Mouse (Mus musculus): ENCODE data around the gene B4gat1.

B4gat1 gene

GRCm38 (mm10) chr19:5032686-5033085 is 5.9 kb upstream of the B4gat1 start:
- no peak for DNase-seq (ENCODE audit: low read depth, low spot score)

- DNase-seq (ENCODE audit: low read depth, low spot score): no peak
Observed at GRCm38 (mm10) chr19:5036577-5036976, 2.0 kb upstream of the B4gat1 start.

- DNase-seq (ENCODE audit: low read depth, low spot score): peak; percentile 91
Observed at GRCm38 (mm10) chr19:5037678-5038571, 701 bp upstream of the B4gat1 start.

- no peak for DNase-seq (ENCODE audit: low read depth, low spot score)
Observed at GRCm38 (mm10) chr19:5039301-5040114, 882 bp downstream of the B4gat1 start.

GRCm38 (mm10) chr19:5040862-5041523 is 2.4 kb downstream of the B4gat1 start, which contains the start of gene Brms1:
Gene Brms1, plus strand, starts transcription at chr19:5041354.
- DNase-seq (ENCODE audit: low read depth, low spot score): peak; percentile 96

GRCm38 (mm10) chr19:5041588-5041987 is 3.0 kb downstream of the B4gat1 start:
- no peak for DNase-seq (ENCODE audit: low read depth, low spot score)

- no peak for DNase-seq (ENCODE audit: low read depth, low spot score)
Observed at GRCm38 (mm10) chr19:5045531-5045930, 6.9 kb downstream of the B4gat1 start.

- no peak for DNase-seq (ENCODE audit: low read depth, low spot score)
Observed at GRCm38 (mm10) chr19:5048138-5049056, 9.8 kb downstream of the B4gat1 start.

- DNase-seq (ENCODE audit: low read depth, low spot score): no peak
Observed at GRCm38 (mm10) chr19:5049325-5049724, 10.7 kb downstream of the B4gat1 start.

GRCm38 (mm10) chr19:5050047-5050905 is 11.7 kb downstream of the B4gat1 start, which contains the start of gene Rin1:
Gene Rin1, plus strand, starts transcription at chr19:5050481.
- DNase-seq (ENCODE audit: low read depth, low spot score): no peak

GRCm38 (mm10) chr19:5051031-5051430 is 12.4 kb downstream of the B4gat1 start:
- no peak for DNase-seq (ENCODE audit: low read depth, low spot score)

- DNase-seq (ENCODE audit: low read depth, low spot score): no peak
Observed at GRCm38 (mm10) chr19:5051515-5051914, 12.9 kb downstream of the B4gat1 start.

- DNase-seq (ENCODE audit: low read depth, low spot score): no peak
Observed at GRCm38 (mm10) chr19:5052166-5052822, 13.7 kb downstream of the B4gat1 start.

GRCm38 (mm10) chr19:5052853-5053252 is 14.2 kb downstream of the B4gat1 start:
- DNase-seq (ENCODE audit: low read depth, low spot score): no peak

GRCm38 (mm10) chr19:5053909-5054308 is 15.3 kb downstream of the B4gat1 start:
- no peak for DNase-seq (ENCODE audit: low read depth, low spot score)

GRCm38 (mm10) chr19:5056251-5056650 is 17.6 kb downstream of the B4gat1 start:
- peak; percentile 81 for DNase-seq (ENCODE audit: low read depth, low spot score)

GRCm38 (mm10) chr19:5057876-5058775 is 19.5 kb downstream of the B4gat1 start:
- DNase-seq (ENCODE audit: low read depth, low spot score): no peak
